Mouse (Mus musculus): ENCODE results near the gene Ttyh1. TPM values are rescaled to one million over a fixed set of nuclear protein-coding genes. Genes with fewer than 3 reads are reported as not detected.

Ttyh1 gene
- total RNA-seq (2021): 1 to 10 TPM; 1.3 to 1.9 TPM
- long read RNA-seq, experiment 1, partial matches to known transcripts: 1 of 3 reads
- long read RNA-seq, experiment 1, other reads (novel, unspliced or antisense): 1 of 3 reads
- long read RNA-seq, experiment 2, full-length matches to known transcripts: 2 of 2 reads
- long read RNA-seq, experiment 2, partial matches to known transcripts: 0 of 2 reads
- long read RNA-seq, experiment 2, other reads (novel, unspliced or antisense): 0 of 2 reads

GRCm38 (mm10) chr7:4119344-4119902, at the start of gene Ttyh1:
TSS of gene Ttyh1 (plus strand) at chr7:4119408.
- DNase-seq (ENCODE audit: low spot score in 2 of 2): no peak

GRCm38 (mm10) chr7:4071066-4071465, 48.1 kb upstream of the Ttyh1 start:
- DNase-seq (ENCODE audit: low spot score in 2 of 2): no peak

- DNase-seq (ENCODE audit: low spot score in 2 of 2): no peak
Measured at GRCm38 (mm10) chr7:4073144-4073543, 46.1 kb upstream of the Ttyh1 start.

GRCm38 (mm10) chr7:4079511-4079910, 39.7 kb upstream of the Ttyh1 start:
- DNase-seq (ENCODE audit: low spot score in 2 of 2): no peak

GRCm38 (mm10) chr7:4080552-4080951, 38.7 kb upstream of the Ttyh1 start:
- no peak for DNase-seq (ENCODE audit: low spot score in 2 of 2)

GRCm38 (mm10) chr7:4081706-4082105, 37.5 kb upstream of the Ttyh1 start:
- DNase-seq (ENCODE audit: low spot score in 2 of 2): no peak

GRCm38 (mm10) chr7:4082804-4083203, 36.4 kb upstream of the Ttyh1 start:
- DNase-seq (ENCODE audit: low spot score in 2 of 2): no peak

GRCm38 (mm10) chr7:4084161-4084560, 35.0 kb upstream of the Ttyh1 start:
- DNase-seq (ENCODE audit: low spot score in 2 of 2): no peak

- no peak for DNase-seq (ENCODE audit: low spot score in 2 of 2)
Measured at GRCm38 (mm10) chr7:4085562-4085961, 33.6 kb upstream of the Ttyh1 start.

GRCm38 (mm10) chr7:4087238-4087895, 31.8 kb upstream of the Ttyh1 start:
- no peak for DNase-seq (ENCODE audit: low spot score in 2 of 2)

- no peak for DNase-seq (ENCODE audit: low spot score in 2 of 2)
Measured at GRCm38 (mm10) chr7:4087896-4088480, 31.2 kb upstream of the Ttyh1 start.

GRCm38 (mm10) chr7:4088679-4089078, 30.5 kb upstream of the Ttyh1 start:
- DNase-seq (ENCODE audit: low spot score in 2 of 2): no peak

GRCm38 (mm10) chr7:4091170-4091569, 28.0 kb upstream of the Ttyh1 start:
- DNase-seq (ENCODE audit: low spot score in 2 of 2): no peak

- DNase-seq (ENCODE audit: low spot score in 2 of 2): no peak
Measured at GRCm38 (mm10) chr7:4098301-4098700, 20.9 kb upstream of the Ttyh1 start.

GRCm38 (mm10) chr7:4098832-4099231, 20.4 kb upstream of the Ttyh1 start:
- DNase-seq (ENCODE audit: low spot score in 2 of 2): no peak

GRCm38 (mm10) chr7:4101144-4101543, 18.1 kb upstream of the Ttyh1 start:
- DNase-seq (ENCODE audit: low spot score in 2 of 2): no peak

GRCm38 (mm10) chr7:4103411-4103810, 15.8 kb upstream of the Ttyh1 start:
- no peak for DNase-seq (ENCODE audit: low spot score in 2 of 2)

- no peak for DNase-seq (ENCODE audit: low spot score in 2 of 2)
Measured at GRCm38 (mm10) chr7:4111766-4112165, 7.4 kb upstream of the Ttyh1 start.

GRCm38 (mm10) chr7:4117050-4117814, 2.0 kb upstream of the Ttyh1 start:
- DNase-seq (ENCODE audit: low spot score in 2 of 2): no peak

- no peak for DNase-seq (ENCODE audit: low spot score in 2 of 2)
Measured at GRCm38 (mm10) chr7:4119976-4120921, 1.0 kb downstream of the Ttyh1 start.

All from adrenal gland, adult 18-20 months (tissue).